Mouse (Mus musculus): ENCODE results near the gene Nrxn3.

DNA sequence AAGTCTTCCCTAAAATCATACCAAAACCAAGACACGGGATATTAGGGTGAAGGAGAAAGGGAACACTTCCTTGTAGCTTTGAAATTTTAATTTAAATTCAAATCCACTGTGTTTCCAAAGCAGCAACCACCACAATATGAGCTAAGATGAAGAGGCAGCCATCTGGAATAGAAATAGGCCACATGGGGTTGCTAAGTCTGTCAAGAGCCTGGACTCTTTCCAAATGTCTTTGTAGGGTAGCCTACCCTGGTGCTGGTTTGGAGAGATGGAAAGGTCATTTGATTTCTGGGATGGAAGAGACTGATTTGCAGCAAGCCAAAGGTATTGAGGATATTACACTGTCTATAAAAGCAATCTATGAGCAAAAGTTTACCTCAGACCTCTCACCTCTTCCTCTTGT, 539.6 kb downstream of the Nrxn3 start:
- no peak for TF ChIP-seq POLR2A (IDR thresholded peaks at IDR 0.05; ENCODE audit: borderline replicate concordance, control insufficient read depth, low read depth, low read length)
- no peak for TF ChIP-seq CTCF (IDR thresholded peaks at IDR 0.05; ENCODE audit: control insufficient read depth, insufficient read depth, low read length)
